Mouse (Mus musculus): ENCODE measurements around the gene Bscl2.

- TF ChIP-seq CTCF (IDR thresholded peaks at IDR 0.05; ENCODE audit: insufficient read depth, low read length) (no peak), POLR2A (IDR thresholded peaks at IDR 0.05; ENCODE audit: borderline replicate concordance, extremely low read depth, low read depth, low read length) (peak; percentile 82; the same call in 1 of the 2 replicates)
These were observed 35.0 kb upstream of the Bscl2 start, which contains the start of gene Zbtb3 for GRCm38 (mm10) chr19:8802130-8802821.
